Mouse (Mus musculus) CH12.LX (cell line): ENCODE data around the gene Apba1. TPM values are rescaled to one million over a fixed set of nuclear protein-coding genes. Genes with fewer than 3 reads are reported as not detected.

Source experiments
- DNase-seq: peaks from one replicate; pipeline ENCODE4 v3.0.0-alpha.2; 2013; ENCODE audit errors: extremely low read depth
- H3K27ac ChIP-seq: 2 replicates; pipeline ENCODE4 v1.5.1; 2012; ENCODE audit warnings: low read depth, mild to moderate bottlenecking, control low read depth, moderate library complexity; ENCODE audit not compliant: insufficient read depth
- H3K27me3 ChIP-seq: replicated peaks from 2 replicates; pipeline ENCODE3; 2012; ENCODE audit warnings: inconsistent platforms
- H3K36me3 ChIP-seq, 2 experiments: replicated peaks in 1 of 2; 2 replicates each; pipeline versions ENCODE3 to v1.6.1; 2012; ENCODE audit warnings: inconsistent platforms in 1 of 2, low read length in 1 of 2, mild to moderate bottlenecking in 1 of 2, mixed read lengths in 1 of 2, moderate library complexity in 1 of 2; ENCODE audit not compliant: control insufficient read depth in 1 of 2, insufficient read depth in 1 of 2
- H3K4me1 ChIP-seq, 2 experiments: 2 replicates each; pipeline ENCODE4 v1.6.1; 2012; ENCODE audit warnings: inconsistent platforms in 1 of 2, moderate library complexity in 1 of 2; ENCODE audit not compliant: insufficient read depth in 2 of 2, control insufficient read depth in 1 of 2
- H3K4me2 ChIP-seq: 2 replicates; pipeline ENCODE4 v1.6.1; 2012; ENCODE audit warnings: low read depth, mild to moderate bottlenecking, control low read depth; ENCODE audit not compliant: poor library complexity, insufficient read depth, severe bottlenecking
- H3K4me3 ChIP-seq, 3 experiments: fragments of 150-350 bp in 1 of 3; sonication (generic) in 1 of 3; replicated peaks in 1 of 3; 2 replicates each; pipeline versions ENCODE3 to v1.5.1; 2011 to 2012; ENCODE audit warnings: low read depth in 2 of 3, low read length in 2 of 3, mild to moderate bottlenecking in 2 of 3, moderate library complexity in 2 of 3, control low read depth in 1 of 3, improper control_type of control experiment in 1 of 3, inconsistent platforms in 1 of 3, mixed read lengths in 1 of 3; ENCODE audit not compliant: poor library complexity in 1 of 3
- H3K79me2 ChIP-seq: replicated peaks from 2 replicates; pipeline ENCODE4 v1.6.1; 2012; ENCODE audit warnings: mild to moderate bottlenecking, moderate library complexity; ENCODE audit not compliant: control insufficient read depth, poor library complexity, insufficient read depth, severe bottlenecking; ENCODE audit errors: extremely low read depth
- H3K9ac ChIP-seq: 2 replicates; pipeline ENCODE4 v1.6.1; 2012; ENCODE audit warnings: low read depth, mild to moderate bottlenecking, control low read depth, moderate library complexity; ENCODE audit not compliant: insufficient read depth
- H3K9me3 ChIP-seq: replicated peaks from 2 replicates; pipeline ENCODE3; 2012; ENCODE audit warnings: low read length, inconsistent platforms, mixed read lengths
- CHD1 ChIP-seq: IDR thresholded peaks from 2 replicates; pipeline ENCODE4 v1.6.1; 2012; ENCODE audit warnings: low read depth, low read length, improper control_type of control experiment, inconsistent platforms
- ELF1 ChIP-seq: IDR thresholded peaks from 2 replicates; pipeline ENCODE4 v1.6.1; 2014; ENCODE audit warnings: low read depth, mild to moderate bottlenecking, inconsistent platforms, low read length, improper control_type of control experiment
- EP300 ChIP-seq: IDR thresholded peaks from 2 replicates; pipeline ENCODE4 v1.6.1; 2011; ENCODE audit warnings: low read length, improper control_type of control experiment
- ETS1 ChIP-seq: conservative IDR thresholded peaks from 2 replicates; pipeline ENCODE4 v1.6.1; 2012; ENCODE audit warnings: low read depth, mild to moderate bottlenecking, inconsistent platforms, low read length, improper control_type of control experiment, moderate library complexity
- GABPA ChIP-seq: IDR thresholded peaks from 2 replicates; pipeline ENCODE4 v1.6.1; 2012; ENCODE audit warnings: low read depth, low read length, improper control_type of control experiment, inconsistent platforms; ENCODE audit not compliant: insufficient replicate concordance
- HCFC1 ChIP-seq: IDR thresholded peaks from 2 replicates; pipeline ENCODE4 v1.6.1; 2012; ENCODE audit warnings: low read depth, mild to moderate bottlenecking, inconsistent platforms, low read length, improper control_type of control experiment
- JUN ChIP-seq: IDR thresholded peaks from 2 replicates; pipeline ENCODE4 v1.6.1; 2011; ENCODE audit warnings: low read depth, mild to moderate bottlenecking, low read length, improper control_type of control experiment, moderate library complexity; ENCODE audit not compliant: insufficient read depth
- KAT2A ChIP-seq: IDR thresholded peaks from 2 replicates; pipeline ENCODE4 v1.6.1; 2012; ENCODE audit warnings: low read length, improper control_type of control experiment, inconsistent platforms; ENCODE audit not compliant: insufficient replicate concordance
- MAFK ChIP-seq: IDR thresholded peaks from 2 replicates; pipeline ENCODE4 v1.6.1; 2011; ENCODE audit warnings: low read length, improper control_type of control experiment; ENCODE audit not compliant: insufficient replicate concordance
- MAX ChIP-seq: IDR thresholded peaks from 2 replicates; pipeline ENCODE4 v1.6.1; 2011; ENCODE audit warnings: low read length, improper control_type of control experiment
- MAZ ChIP-seq: IDR thresholded peaks from 2 replicates; pipeline ENCODE4 v1.6.1; 2012; ENCODE audit warnings: low read depth, mild to moderate bottlenecking, inconsistent platforms, low read length, improper control_type of control experiment, moderate library complexity
- MEF2A ChIP-seq: IDR thresholded peaks from 2 replicates; pipeline ENCODE4 v1.6.1; 2014; ENCODE audit warnings: low read depth, mild to moderate bottlenecking, inconsistent platforms, low read length, improper control_type of control experiment, borderline replicate concordance
- MXI1 ChIP-seq: IDR thresholded peaks from 2 replicates; pipeline ENCODE4 v1.6.1; 2011; ENCODE audit warnings: mild to moderate bottlenecking, low read depth, low read length, improper control_type of control experiment
- MYC ChIP-seq: IDR thresholded peaks from 2 replicates; pipeline ENCODE4 v1.6.1; 2011; ENCODE audit warnings: low read depth, mild to moderate bottlenecking, improper control_type of control experiment, low read length
- NELFE ChIP-seq: IDR thresholded peaks from 2 replicates; pipeline ENCODE4 v1.6.1; 2011; ENCODE audit warnings: low read depth, low read length, improper control_type of control experiment
- NRF1 ChIP-seq: IDR thresholded peaks from 2 replicates; pipeline ENCODE4 v1.6.1; 2014; ENCODE audit warnings: low read depth, mild to moderate bottlenecking, inconsistent platforms, low read length, improper control_type of control experiment, moderate library complexity
- PAX5 ChIP-seq: IDR thresholded peaks from 2 replicates; pipeline ENCODE4 v1.6.1; 2012; ENCODE audit warnings: low read length, inconsistent platforms, mixed read lengths
- POLR2A ChIP-seq: IDR thresholded peaks from 2 replicates; pipeline ENCODE4 v1.6.1; 2011; ENCODE audit warnings: low read depth, mild to moderate bottlenecking, improper control_type of control experiment, low read length
- POLR2AphosphoS2 ChIP-seq: IDR thresholded peaks from 2 replicates; pipeline ENCODE4 v1.6.1; 2011; ENCODE audit warnings: low read depth, low read length, improper control_type of control experiment
- SIN3A ChIP-seq: IDR thresholded peaks from 2 replicates; pipeline ENCODE4 v1.6.1; 2012; ENCODE audit warnings: low read length, improper control_type of control experiment, inconsistent platforms
- TBP ChIP-seq: conservative IDR thresholded peaks from 2 replicates; pipeline ENCODE4 v1.6.1; 2011; ENCODE audit warnings: low read depth, low read length, improper control_type of control experiment
- TCF12 ChIP-seq: IDR thresholded peaks from 2 replicates; pipeline ENCODE4 v1.6.1; 2014; ENCODE audit warnings: low read depth, mild to moderate bottlenecking, inconsistent platforms, low read length, improper control_type of control experiment
- UBTF ChIP-seq: IDR thresholded peaks from 2 replicates; pipeline ENCODE4 v1.6.1; 2012; ENCODE audit warnings: low read depth, mild to moderate bottlenecking, inconsistent platforms, low read length, improper control_type of control experiment, moderate library complexity
- USF2 ChIP-seq: conservative IDR thresholded peaks from 2 replicates; pipeline ENCODE4 v1.6.1; 2011; ENCODE audit warnings: low read depth, low read length, improper control_type of control experiment
- ZC3H11A ChIP-seq: IDR thresholded peaks from 2 replicates; pipeline ENCODE4 v1.6.1; 2012; ENCODE audit warnings: low read depth, mild to moderate bottlenecking, inconsistent platforms, low read length, improper control_type of control experiment
- ZKSCAN1 ChIP-seq: IDR thresholded peaks from 2 replicates; pipeline ENCODE4 v1.6.1; 2012; ENCODE audit warnings: low read depth, inconsistent platforms, low read length, improper control_type of control experiment, borderline replicate concordance
- ZNF384 ChIP-seq: IDR thresholded peaks from 2 replicates; pipeline ENCODE4 v1.6.1; 2012; ENCODE audit warnings: low read depth, low read length, improper control_type of control experiment, inconsistent platforms
- dilution Hi-C: fragments of 300-500 bp; cut with MboI; formaldehyde crosslinking; loops from 2 replicates; pipeline ENCODE4 v1.14.3; 2020; ENCODE audit warnings: low sequenced_read_pairs; ENCODE audit not compliant: extremely low pct_unique_long_range_greater_than_20kb, extremely low pct_ligation_motif_present
- in situ Hi-C: fragments of 300-500 bp; cut with MboI; formaldehyde crosslinking; loops from 3 replicates; pipeline ENCODE4 v1.14.3; 2019; ENCODE audit warnings: low sequenced_read_pairs, low pct_ligation_motif_present, low pct_unique_long_range_greater_than_20kb, mixed read lengths
- polyA plus RNA-seq: library from polyadenylated mRNA; unstranded; fragments of >175 nt; gene quantifications from 2 replicates; pipeline ENCODE4 v1.2.1, GENCODE M21; 2012; ENCODE audit warnings: low read depth; ENCODE audit not compliant: insufficient read length
- total RNA-seq, 2 experiments: library from RNA; depleted of rRNA; stranded (reverse); fragments of 300-350 nt in 1 of 2; fragments of >200 nt in 1 of 2; gene quantifications; 2 replicates each; pipeline ENCODE4 v1.2.3; 2012 to 2014

Apba1 gene
- total and polyA plus RNA-seq, 3 experiments, result 0.08 to 0.24 (median 0.09) TPM

DNA sequence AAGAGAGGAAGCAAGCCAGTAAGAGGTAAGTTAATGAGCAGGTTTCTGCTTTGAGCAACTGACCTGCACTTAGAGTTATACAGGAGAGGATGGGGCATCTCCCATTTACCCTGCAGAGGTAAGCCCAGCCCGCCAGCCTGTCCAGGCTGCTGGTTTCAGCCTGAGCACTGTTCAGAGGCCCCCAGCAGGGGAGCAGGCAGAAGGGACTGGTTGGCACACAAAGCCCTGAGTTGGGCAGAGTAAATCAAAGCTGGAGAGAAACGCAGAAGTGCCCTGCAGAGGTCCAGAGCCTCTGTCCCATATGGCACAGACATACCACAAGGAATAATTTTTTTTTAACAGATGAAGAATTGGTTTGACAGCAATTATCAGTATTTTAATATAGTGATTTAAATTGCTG lies 5.4 kb downstream of the Apba1 start:
- Histone ChIP-seq H3K4me1 (peaks cover 2 to 8% of the 10 kb centered on the region in 2 experiments; a peak in 2 of 4 replicates), H3K27ac (no peak overlapping the region), H3K9me3 (no peaks in the 10 kb centered on the region), H3K4me2 (no peak overlapping the region), H3K27me3 (no peaks in the 10 kb centered on the region), H3K4me3 (no peak overlapping the region), H3K9ac (no peak overlapping the region), H3K79me2 (no peaks in the 10 kb centered on the region), H3K36me3 (no peaks in the 10 kb centered on the region)
- no peak for DNase-seq
- dilution Hi-C loops (no loop called here), in situ Hi-C loops (no loop called here)
- TF ChIP-seq TCF12 (no peak), MAZ (no peak), CHD1 (no peak), NRF1 (no peak), MAX (no peak), ETS1 (no peak), ZC3H11A (no peak), KAT2A (no peak), UBTF (no peak), MYC (no peak), ZNF384 (no peak), ELF1 (no peak), TBP (no peak), MXI1 (no peak), HCFC1 (no peak), USF2 (no peak), JUN (no peak), GABPA (no peak)

DNA sequence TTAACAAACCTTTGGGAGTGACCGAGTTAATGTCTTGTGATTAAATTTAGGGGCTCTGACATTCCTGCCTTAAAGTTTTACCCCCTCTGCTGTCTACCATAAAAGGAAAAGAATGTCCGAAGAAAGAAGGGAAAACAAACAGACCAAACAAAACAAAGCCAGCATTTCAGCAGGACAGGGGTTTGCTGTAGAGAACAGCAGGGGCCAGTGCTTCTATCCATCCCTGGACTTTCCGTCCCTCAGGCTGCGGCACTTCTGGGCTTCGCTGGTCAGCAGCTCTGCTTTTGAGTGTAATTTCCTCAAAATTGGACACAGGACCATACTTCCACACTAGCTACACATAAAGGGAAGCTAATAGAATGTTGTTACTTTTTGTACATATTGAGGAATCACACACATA lies 10.2 kb downstream of the Apba1 start:
- Histone ChIP-seq H3K79me2 (no peaks in the 10 kb centered on the region), H3K36me3 (no peaks in the 10 kb centered on the region), H3K4me2 (no peak overlapping the region), H3K4me3 (no peak overlapping the region), H3K27ac (no peak overlapping the region), H3K9me3 (no peaks in the 10 kb centered on the region), H3K27me3 (no peaks in the 10 kb centered on the region), H3K4me1 (0 out of 4 replicates have a peak, but pooled peaks cover 0 to 2% of the 10 kb centered on the region in 2 experiments)
- dilution Hi-C loops, result no loop called here
- TF ChIP-seq EP300, result no peak
- TF ChIP-seq ZKSCAN1, result no peak
- no peak for TF ChIP-seq HCFC1
- TF ChIP-seq NRF1, result no peak
- no peak for TF ChIP-seq POLR2AphosphoS2
- no peak for TF ChIP-seq PAX5
- TF ChIP-seq ETS1, result no peak
- TF ChIP-seq NELFE, result no peak
- no peak for TF ChIP-seq MAZ
- TF ChIP-seq ZC3H11A, result no peak
- TF ChIP-seq MEF2A, result no peak
- no peak for TF ChIP-seq SIN3A
- no peak for TF ChIP-seq POLR2A
- no peak for TF ChIP-seq ELF1
- TF ChIP-seq MAFK, result no peak
- no peak for TF ChIP-seq KAT2A
- TF ChIP-seq, all 38 proteins: peak for 0
- in situ Hi-C loops, result no loop called here
- no peak for DNase-seq
- no peak overlapping the region for H3K9ac ChIP-seq
